Mouse (Mus musculus): ENCODE data around the gene Ifi35. TPM values are rescaled to one million over a fixed set of nuclear protein-coding genes. Genes with fewer than 3 reads are reported as not detected.
"Not testable (repeated sequence)": the region's sequence is repeated elsewhere in the genome, so short reads cannot be mapped to it uniquely, and the experiment has no call there.

Gene Ifi35
- polyA plus RNA-seq, 1 experiment from 2014 or later: 31.9 TPM

- Histone ChIP-seq H3K36me3 (ENCODE audit: control insufficient read depth, insufficient read depth) (peaks cover 11% of the 10 kb centered on the region), H3K9ac (ENCODE audit: low read length) (peak within 1 kb of the TSS; percentile 94), H3K9me3 (replicated peaks; ENCODE audit: control insufficient read depth, low read length) (no peaks in the 10 kb centered on the region), H3K27ac (ENCODE audit: low read length) (peak within 1 kb of the TSS; percentile 98), H3K4me1 (ENCODE audit: control insufficient read depth, insufficient read depth, low read length) (peaks cover 15% of the 10 kb centered on the region), H3K4me3 (ENCODE audit: low read length) (peak within 1 kb of the TSS; percentile 100), H3K27me3 (ENCODE audit: control insufficient read depth, insufficient read depth, low read length) (no peaks in the 10 kb centered on the region), H3K4me2 (ENCODE audit: low read depth, low read length) (peak within 1 kb of the TSS; percentile 84)
- under 1% methylated on average over 81 of the region's 81 CpGs for WGBS
- ATAC-seq (replicated peaks; ENCODE audit: extremely low read depth, insufficient read depth, low FRiP score): peak; percentile 90
Observed at GRCm38 (mm10) chr11:101424925-101425813, 23.0 kb upstream of the Ifi35 start, which contains the start of the genes Rundc1 and Ptges3l. Rundc1 (plus strand) TSS chr11:101425085. Ptges3l (minus strand) TSS chr11:101425333.

- no peak for ATAC-seq (replicated peaks; ENCODE audit: extremely low read depth, insufficient read depth, low FRiP score)
- no peaks in the 10 kb centered on the region for H3K27me3 ChIP-seq (ENCODE audit: control insufficient read depth, insufficient read depth, low read length)
- no peaks in the 10 kb centered on the region for H3K9me3 ChIP-seq (replicated peaks; ENCODE audit: control insufficient read depth, low read length)
- H3K4me2 ChIP-seq (ENCODE audit: low read depth, low read length): peak overlapping the region; percentile 84
- no peak overlapping the region for H3K27ac ChIP-seq (ENCODE audit: low read length)
- H3K36me3 ChIP-seq (ENCODE audit: control insufficient read depth, insufficient read depth): peaks cover 12% of the 10 kb centered on the region
- peak overlapping the region; percentile 94 for H3K9ac ChIP-seq (ENCODE audit: low read length)
- H3K4me1 ChIP-seq (ENCODE audit: control insufficient read depth, insufficient read depth, low read length): peaks cover 15% of the 10 kb centered on the region
- 47% methylated on average over 8 of the region's 8 CpGs for WGBS
- peak overlapping the region; percentile 100 for H3K4me3 ChIP-seq (ENCODE audit: low read length)
Observed at GRCm38 (mm10) chr11:101426165-101426564, 22.0 kb upstream of the Ifi35 start.

- no peak overlapping the region for H3K4me3 ChIP-seq (ENCODE audit: low read length)
- H3K4me2 ChIP-seq (ENCODE audit: low read depth, low read length): no peak overlapping the region
- H3K36me3 ChIP-seq (ENCODE audit: control insufficient read depth, insufficient read depth): peaks cover 36% of the 10 kb centered on the region
- no peaks in the 10 kb centered on the region for H3K27me3 ChIP-seq (ENCODE audit: control insufficient read depth, insufficient read depth, low read length)
- peaks cover 6% of the 10 kb centered on the region for H3K4me1 ChIP-seq (ENCODE audit: control insufficient read depth, insufficient read depth, low read length)
- H3K9me3 ChIP-seq (replicated peaks; ENCODE audit: control insufficient read depth, low read length): no peaks in the 10 kb centered on the region
- H3K9ac ChIP-seq (ENCODE audit: low read length): no peak overlapping the region
- 88% methylated on average over 9 of the region's 9 CpGs for WGBS
- no peak overlapping the region for H3K27ac ChIP-seq (ENCODE audit: low read length)
- no peak for ATAC-seq (replicated peaks; ENCODE audit: extremely low read depth, insufficient read depth, low FRiP score)
Observed at GRCm38 (mm10) chr11:101431327-101431726, 16.9 kb upstream of the Ifi35 start.

- no peaks in the 10 kb centered on the region for H3K9me3 ChIP-seq (replicated peaks; ENCODE audit: control insufficient read depth, low read length)
- no peak overlapping the region for H3K9ac ChIP-seq (ENCODE audit: low read length)
- no peaks in the 10 kb centered on the region for H3K27me3 ChIP-seq (ENCODE audit: control insufficient read depth, insufficient read depth, low read length)
- 82% methylated on average over 13 of the region's 13 CpGs for WGBS
- H3K4me3 ChIP-seq (ENCODE audit: low read length): no peak overlapping the region
- H3K36me3 ChIP-seq (ENCODE audit: control insufficient read depth, insufficient read depth): peaks cover 36% of the 10 kb centered on the region
- no peak overlapping the region for H3K27ac ChIP-seq (ENCODE audit: low read length)
- H3K4me1 ChIP-seq (ENCODE audit: control insufficient read depth, insufficient read depth, low read length): no peaks in the 10 kb centered on the region
- no peak overlapping the region for H3K4me2 ChIP-seq (ENCODE audit: low read depth, low read length)
- ATAC-seq (replicated peaks; ENCODE audit: extremely low read depth, insufficient read depth, low FRiP score): no peak
Observed at GRCm38 (mm10) chr11:101433396-101433795, 14.8 kb upstream of the Ifi35 start.

GRCm38 (mm10) chr11:101435831-101436230 is 12.4 kb upstream of the Ifi35 start:
- no peak overlapping the region for H3K4me2 ChIP-seq (ENCODE audit: low read depth, low read length)
- WGBS: 66% methylated on average over 4 of the region's 4 CpGs
- no peak overlapping the region for H3K27ac ChIP-seq (ENCODE audit: low read length)
- no peak overlapping the region for H3K9ac ChIP-seq (ENCODE audit: low read length)
- H3K36me3 ChIP-seq (ENCODE audit: control insufficient read depth, insufficient read depth): peaks cover 29% of the 10 kb centered on the region
- no peak overlapping the region for H3K4me3 ChIP-seq (ENCODE audit: low read length)
- no peaks in the 10 kb centered on the region for H3K4me1 ChIP-seq (ENCODE audit: control insufficient read depth, insufficient read depth, low read length)
- no peaks in the 10 kb centered on the region for H3K9me3 ChIP-seq (replicated peaks; ENCODE audit: control insufficient read depth, low read length)
- ATAC-seq (replicated peaks; ENCODE audit: extremely low read depth, insufficient read depth, low FRiP score): no peak
- no peaks in the 10 kb centered on the region for H3K27me3 ChIP-seq (ENCODE audit: control insufficient read depth, insufficient read depth, low read length)

- no peaks in the 10 kb centered on the region for H3K27me3 ChIP-seq (ENCODE audit: control insufficient read depth, insufficient read depth, low read length)
- peaks cover 19% of the 10 kb centered on the region for H3K36me3 ChIP-seq (ENCODE audit: control insufficient read depth, insufficient read depth)
- no peaks in the 10 kb centered on the region for H3K4me1 ChIP-seq (ENCODE audit: control insufficient read depth, insufficient read depth, low read length)
- H3K27ac ChIP-seq (ENCODE audit: low read length): no peak overlapping the region
- H3K4me3 ChIP-seq (ENCODE audit: low read length): no peak overlapping the region
- WGBS: 77% methylated on average over 4 of the region's 4 CpGs
- H3K9ac ChIP-seq (ENCODE audit: low read length): no peak overlapping the region
- ATAC-seq (replicated peaks; ENCODE audit: extremely low read depth, insufficient read depth, low FRiP score): no peak
- no peak overlapping the region for H3K4me2 ChIP-seq (ENCODE audit: low read depth, low read length)
- no peaks in the 10 kb centered on the region for H3K9me3 ChIP-seq (replicated peaks; ENCODE audit: control insufficient read depth, low read length)
Observed at GRCm38 (mm10) chr11:101436916-101437315, 11.3 kb upstream of the Ifi35 start.

- 53% methylated on average over 3 of the region's 3 CpGs for WGBS
- not testable (repeated sequence) for H3K9me3 ChIP-seq (replicated peaks; ENCODE audit: control insufficient read depth, low read length); ATAC-seq (replicated peaks; ENCODE audit: extremely low read depth, insufficient read depth, low FRiP score); H3K27ac ChIP-seq (ENCODE audit: low read length); H3K27me3 ChIP-seq (ENCODE audit: control insufficient read depth, insufficient read depth, low read length); H3K9ac ChIP-seq (ENCODE audit: low read length); H3K4me3 ChIP-seq (ENCODE audit: low read length); H3K4me1 ChIP-seq (ENCODE audit: control insufficient read depth, insufficient read depth, low read length); H3K4me2 ChIP-seq (ENCODE audit: low read depth, low read length)
- peaks cover 15% of the 10 kb centered on the region for H3K36me3 ChIP-seq (ENCODE audit: control insufficient read depth, insufficient read depth)
Observed at GRCm38 (mm10) chr11:101438006-101438405, 10.2 kb upstream of the Ifi35 start.

- H3K9ac ChIP-seq (ENCODE audit: low read length); ATAC-seq (replicated peaks; ENCODE audit: extremely low read depth, insufficient read depth, low FRiP score); H3K27me3 ChIP-seq (ENCODE audit: control insufficient read depth, insufficient read depth, low read length); H3K27ac ChIP-seq (ENCODE audit: low read length); H3K9me3 ChIP-seq (replicated peaks; ENCODE audit: control insufficient read depth, low read length); H3K4me1 ChIP-seq (ENCODE audit: control insufficient read depth, insufficient read depth, low read length): not testable (repeated sequence)
- peaks cover 20% of the 10 kb centered on the region for H3K36me3 ChIP-seq (ENCODE audit: control insufficient read depth, insufficient read depth)
- peak overlapping the region; percentile 65 for H3K4me2 ChIP-seq (ENCODE audit: low read depth, low read length)
- WGBS: 36% methylated on average over 14 of the region's 15 CpGs
- peak overlapping the region; percentile 43 for H3K4me3 ChIP-seq (ENCODE audit: low read length)
Observed at GRCm38 (mm10) chr11:101441450-101442126, 6.6 kb upstream of the Ifi35 start.

Measured in heart, embryonic 16.5 days (tissue).